Comparison of ENCODE assay signal across 32 mouse cellular contexts in genomic region chr17:36897552-36898205, GRCm38 (mm10). TPM values are rescaled to one million over a fixed set of nuclear protein-coding genes. Genes with fewer than 3 reads are reported as not detected.
DNase-seq lines count a peak whose midpoint lies in the region; ATAC-seq and TF ChIP-seq lines count a peak whose summit lies in the region.
"Had no signal": no experiment of that assay in that cellular context is flagged by ENCODE, and none has a peak within 500 bp of the region (broad histone marks: within the 10 kb centered on the region; RNA-seq: fewer than 3 reads in every experiment).

Trim31 (plus strand) TSS chr17:36898118.

- TF ChIP-seq POLR2A in small intestine, adult 2 months (IDR thresholded peaks at IDR 0.05; ENCODE audit: low read depth, low read length), result no peak

- no peaks in the 10 kb centered on the region for H3K9me3 ChIP-seq in intestine, embryonic 14.5 days (ENCODE audit: control insufficient read depth, low read length)
- H3K9me3 ChIP-seq in intestine, embryonic 16.5 days (ENCODE audit: control insufficient read depth, low read length), result no peaks in the 10 kb centered on the region
- no peaks in the 10 kb centered on the region for H3K9me3 ChIP-seq in stomach, postnatal 0 days (ENCODE audit: control insufficient read depth, low read length)
- no peaks in the 10 kb centered on the region for H3K9me3 ChIP-seq in forebrain, embryonic 13.5 days (replicated peaks)
- H3K9me3 ChIP-seq: forebrain, embryonic 10.5 days; G1E; heart, embryonic 10.5 days; heart, embryonic 13.5 days; hindbrain, embryonic 12.5 days had no signal

- peak; percentile 57 for ATAC-seq in intestine, embryonic 14.5 days (replicated peaks; ENCODE audit: low FRiP score, low TSS enrichment, low read depth)
- peak; percentile 71 for ATAC-seq in intestine, embryonic 16.5 days
- peak; percentile 45; the same call in 1 of the 2 replicates for ATAC-seq in stomach, postnatal 0 days (ENCODE audit: low FRiP score, low TSS enrichment)
- no peak for ATAC-seq in forebrain, embryonic 13.5 days
- ATAC-seq: forebrain, embryonic 14.5 days; forebrain, postnatal 0 days; hindbrain, embryonic 16.5 days; Patski had no signal

- no peak for DNase-seq in intestine, embryonic 14.5 days (ENCODE audit: low spot score)
- no peak for DNase-seq in stomach, postnatal 0 days (ENCODE audit: low spot score)
- DNase-seq in gastrocnemius, postnatal 36 days, result no peak
- no peak for DNase-seq in layer of hippocampus, adult 11-12 months (ENCODE audit: low spot score)
- DNase-seq: adrenal gland, postnatal 10 days; adrenal gland, postnatal 36 days; B cell, adult 2 months; cerebellum, adult 18-20 months; cerebellum, adult 9-10 months; cerebellum, postnatal 14 days; forebrain, postnatal 0 days; gastrocnemius, adult 2 months; gastrocnemius, postnatal 14 days; heart, adult 2 months; heart, postnatal 14 days had no signal

- no peaks in the 10 kb centered on the region for H3K27me3 ChIP-seq in intestine, embryonic 14.5 days (replicated peaks; ENCODE audit: control insufficient read depth, insufficient read depth, low read length)
- no peaks in the 10 kb centered on the region for H3K27me3 ChIP-seq in intestine, embryonic 16.5 days (replicated peaks; ENCODE audit: control insufficient read depth, insufficient read depth, low read length)
- H3K27me3 ChIP-seq in small intestine, adult 2 months (ENCODE audit: control insufficient read depth, insufficient read depth, low read length), result no peaks in the 10 kb centered on the region
- H3K27me3 ChIP-seq in stomach, postnatal 0 days (ENCODE audit: control insufficient read depth, insufficient read depth, low read length), result no peaks in the 10 kb centered on the region
- H3K27me3 ChIP-seq in forebrain, embryonic 13.5 days, result no peaks in the 10 kb centered on the region
- H3K27me3 ChIP-seq: CH12.LX; heart, embryonic 13.5 days; hindbrain, embryonic 12.5 days had no signal

- H3K4me1 ChIP-seq in intestine, embryonic 14.5 days (replicated peaks; ENCODE audit: control insufficient read depth, insufficient read depth, low read length), result no peaks in the 10 kb centered on the region
- 0 out of 2 replicates have a peak, but pooled peaks cover 2% of the 10 kb centered on the region for H3K4me1 ChIP-seq in intestine, embryonic 16.5 days (ENCODE audit: control insufficient read depth, insufficient read depth, low read length)
- H3K4me1 ChIP-seq in small intestine, adult 2 months (ENCODE audit: control insufficient read depth, insufficient read depth, insufficient read length, low read length), result peaks cover 6% of the 10 kb centered on the region; the same call in 1 of the 2 replicates
- no peaks in the 10 kb centered on the region for H3K4me1 ChIP-seq in stomach, postnatal 0 days (replicated peaks; ENCODE audit: control insufficient read depth, insufficient read depth)
- no peaks in the 10 kb centered on the region for H3K4me1 ChIP-seq in forebrain, embryonic 13.5 days
- H3K4me1 ChIP-seq: forebrain, embryonic 10.5 days; heart, embryonic 10.5 days; heart, embryonic 13.5 days; hindbrain, embryonic 12.5 days had no signal

- TF ChIP-seq CTCF in small intestine, adult 2 months (IDR thresholded peaks at IDR 0.05; ENCODE audit: extremely low read depth, insufficient read length, insufficient replicate concordance, low read depth, low read length), result no peak
- no peak for TF ChIP-seq CTCF in stomach, postnatal 0 days (IDR thresholded peaks at IDR 0.05; ENCODE audit: low read depth)

- intact Hi-C loops in gastrocnemius, postnatal 36 days (cut with DNase I), result no loop called here

- peak within 1 kb of the TSS; percentile 73 for H3K27ac ChIP-seq in intestine, embryonic 14.5 days (ENCODE audit: low read depth)
- peak within 1 kb of the TSS; percentile 97 for H3K27ac ChIP-seq in intestine, embryonic 16.5 days (ENCODE audit: low read length)
- H3K27ac ChIP-seq in small intestine, adult 2 months (ENCODE audit: insufficient read depth, low read depth, low read length), result peak within 1 kb of the TSS; percentile 99
- H3K27ac ChIP-seq in stomach, postnatal 0 days (replicated peaks), result 0 out of 2 replicates have a peak within 1 kb of the TSS, but pooled peaks have one; percentile 30
- no peak within 1 kb of the TSS for H3K27ac ChIP-seq in forebrain, embryonic 13.5 days
- H3K27ac ChIP-seq: forebrain, embryonic 10.5 days; gastrocnemius, adult 2 months; heart, adult 2 months; heart, embryonic 10.5 days; heart, embryonic 13.5 days; hindbrain, embryonic 12.5 days had no signal

- peak within 1 kb of the TSS; percentile 32 for H3K4me2 ChIP-seq in intestine, embryonic 14.5 days (ENCODE audit: low read length)
- H3K4me2 ChIP-seq in intestine, embryonic 16.5 days (ENCODE audit: low read depth, low read length), result peak within 1 kb of the TSS; percentile 60
- H3K4me2 ChIP-seq in stomach, postnatal 0 days (replicated peaks; ENCODE audit: low read depth), result no peak within 1 kb of the TSS
- no peak within 1 kb of the TSS for H3K4me2 ChIP-seq in forebrain, embryonic 13.5 days
- H3K4me2 ChIP-seq: heart, embryonic 13.5 days; hindbrain, embryonic 12.5 days had no signal

- 56% methylated on average over 6 of the region's 6 CpGs for WGBS in intestine, embryonic 14.5 days
- 48% methylated on average over 6 of the region's 6 CpGs for WGBS in intestine, embryonic 16.5 days
- 16% methylated on average over 6 of the region's 6 CpGs for WGBS in small intestine, adult 2 months
- WGBS in stomach, postnatal 0 days, result 51% methylated on average over 6 of the region's 6 CpGs
- 75% methylated on average over 6 of the region's 6 CpGs for WGBS in forebrain, embryonic 13.5 days

- no peak within 1 kb of the TSS for H3K4me3 ChIP-seq in intestine, embryonic 14.5 days (ENCODE audit: low read depth, low read length)
- peak within 1 kb of the TSS; percentile 42 for H3K4me3 ChIP-seq in intestine, embryonic 16.5 days (ENCODE audit: low read length)
- H3K4me3 ChIP-seq in small intestine, adult 2 months (ENCODE audit: low read depth, low read length), result peak within 1 kb of the TSS; percentile 63
- no peak within 1 kb of the TSS for H3K4me3 ChIP-seq in stomach, postnatal 0 days (ENCODE audit: low read depth, low read length)
- H3K4me3 ChIP-seq in forebrain, embryonic 13.5 days, result no peak within 1 kb of the TSS
- H3K4me3 ChIP-seq: forebrain, embryonic 10.5 days; gastrocnemius, adult 2 months; heart, adult 2 months; heart, embryonic 10.5 days; heart, embryonic 13.5 days; hindbrain, embryonic 12.5 days had no signal

- H3K36me3 ChIP-seq in intestine, embryonic 14.5 days (ENCODE audit: control insufficient read depth, insufficient read depth, low read length), result no peaks in the 10 kb centered on the region
- no peaks in the 10 kb centered on the region for H3K36me3 ChIP-seq in intestine, embryonic 16.5 days (ENCODE audit: control insufficient read depth, insufficient read depth, low read length)
- peaks cover 5% of the 10 kb centered on the region for H3K36me3 ChIP-seq in small intestine, adult 2 months (ENCODE audit: control insufficient read depth, insufficient read depth, low read length)
- no peaks in the 10 kb centered on the region for H3K36me3 ChIP-seq in stomach, postnatal 0 days (ENCODE audit: control insufficient read depth, insufficient read depth, low read length)
- H3K36me3 ChIP-seq in forebrain, embryonic 13.5 days (ENCODE audit: poor library complexity, severe bottlenecking), result no peaks in the 10 kb centered on the region
- H3K36me3 ChIP-seq: forebrain, embryonic 10.5 days; G1E; heart, embryonic 10.5 days; heart, embryonic 13.5 days; hindbrain, embryonic 12.5 days had no signal

- no peak within 1 kb of the TSS for H3K9ac ChIP-seq in intestine, embryonic 14.5 days (ENCODE audit: low read length)
- H3K9ac ChIP-seq in intestine, embryonic 16.5 days (ENCODE audit: low read depth, low read length), result peak within 1 kb of the TSS; percentile 65
- no peak within 1 kb of the TSS for H3K9ac ChIP-seq in stomach, postnatal 0 days (ENCODE audit: low read length)
- no peak within 1 kb of the TSS; the same call in 1 of the 2 replicates for H3K9ac ChIP-seq in forebrain, embryonic 13.5 days
- H3K9ac ChIP-seq: forebrain, postnatal 0 days; heart, embryonic 13.5 days; hindbrain, embryonic 12.5 days had no signal

- TF ChIP-seq EP300 in stomach, postnatal 0 days (optimal IDR thresholded peaks at IDR 0.05), result no peak

RNA-seq across cellular contexts. Expression of gene Trim31, which starts in this region (rescaled TPM):
- polyA plus RNA-seq in intestine, embryonic 14.5 days (2014; fragmentation: Nextera tagmentation; extraction: Ambion mirVana), result 21.4 and 25.7 TPM in 2 replicates
- 63.1 and 69.7 TPM in 2 replicates for polyA plus RNA-seq in intestine, embryonic 16.5 days (2015; fragmentation: Nextera tagmentation; extraction: Ambion mirVana)
- polyA plus RNA-seq in small intestine, adult 2 months (2012; rRNA removed), result 31.8 and 57.0 TPM in 2 replicates
- polyA plus RNA-seq in stomach, postnatal 0 days (2015; fragmentation: Nextera tagmentation; extraction: Ambion mirVana), result 1.4 and 1.8 TPM in 2 replicates
- not detected for total RNA-seq in gastrocnemius, postnatal 36 days (2021)
- polyA plus RNA-seq in forebrain, embryonic 13.5 days (2015; fragmentation: Nextera tagmentation; extraction: Ambion mirVana), result not detected in 2 replicates
- total RNA-seq: adrenal gland, adult 18-20 months; adrenal gland, postnatal 10 days; adrenal gland, postnatal 36 days; CH12.LX; forebrain, postnatal 0 days; G1E; gastrocnemius, adult 2 months; gastrocnemius, postnatal 14 days; heart, adult 2 months; heart, postnatal 14 days; hematopoietic stem cell, adult 5-6 weeks had no signal
- polyA plus RNA-seq: embryonic facial prominence, embryonic 11.5 days; embryonic facial prominence, embryonic 14.5 days; forebrain, embryonic 10.5 days; forebrain, embryonic 14.5 days; frontal cortex, adult 2 months; G1E; heart, adult 2 months; heart, embryonic 10.5 days; heart, embryonic 13.5 days; hindbrain, embryonic 12.5 days; hindbrain, embryonic 16.5 days; Patski had no signal

Comparison
In these comparisons a context has a peak if more than half of its experiments do, and no peak if none do; other contexts are left out.
1. H3K4me3 ChIP-seq: peak in intestine, embryonic 16.5 days (single experiment) and small intestine, adult 2 months (single experiment); none in intestine, embryonic 14.5 days (single experiment), stomach, postnatal 0 days (single experiment) and forebrain, embryonic 13.5 days (single experiment).
2. H3K4me2 ChIP-seq: peak in intestine, embryonic 14.5 days (single experiment) and intestine, embryonic 16.5 days (single experiment); none in stomach, postnatal 0 days (single experiment) and forebrain, embryonic 13.5 days (single experiment).